Mouse (Mus musculus) heart, embryonic 14.5 days (tissue): ENCODE measurements around the gene Farp2. TPM values are rescaled to one million over a fixed set of nuclear protein-coding genes. Genes with fewer than 3 reads are reported as not detected.
"Not testable (repeated sequence)": the region's sequence is repeated elsewhere in the genome, so short reads cannot be mapped to it uniquely, and the experiment has no call there.

Experiments
- ATAC-seq: fragments of 200-750 bp; cut with Nextera tagmentation; 2 replicates; pipeline ENCODE4 v1.8.0; 2017; ENCODE audit warnings: low read depth, moderate TSS enrichment; ENCODE audit not compliant: insufficient number of reproducible peaks, insufficient read depth, low FRiP score
- H3K27ac ChIP-seq, 2 experiments: fragments of 200-500 bp in 1 of 2; fragments of 300-500 bp in 1 of 2; sonication (generic) in 1 of 2; replicated peaks in 1 of 2; 2 replicates each; pipeline ENCODE4 v1.5.1; 2012 to 2014; ENCODE audit warnings: low read depth in 2 of 2, low read length in 2 of 2, control low read depth in 1 of 2, mild to moderate bottlenecking in 1 of 2, mixed read lengths in 1 of 2; ENCODE audit not compliant: control insufficient read depth in 1 of 2, insufficient read depth in 1 of 2
- H3K27me3 ChIP-seq: fragments of 300-500 bp; sonication (generic); 2 replicates; pipeline ENCODE4 v1.6.1; 2014; ENCODE audit warnings: mild to moderate bottlenecking, low read length, control low read depth; ENCODE audit not compliant: control insufficient read depth, insufficient read depth
- H3K36me3 ChIP-seq: fragments of 300-500 bp; sonication (generic); 2 replicates; pipeline ENCODE4 v1.6.1; 2014; ENCODE audit warnings: mild to moderate bottlenecking, control low read depth, low read length, mixed read lengths; ENCODE audit not compliant: control insufficient read depth, insufficient read depth
- H3K4me1 ChIP-seq, 2 experiments: fragments of 200-500 bp in 1 of 2; fragments of 300-500 bp in 1 of 2; sonication (generic) in 1 of 2; 2 replicates each; pipeline ENCODE4 v1.6.1; 2012 to 2014; ENCODE audit warnings: low read length in 2 of 2, control low read depth in 1 of 2, mixed read lengths in 1 of 2; ENCODE audit not compliant: control insufficient read depth in 2 of 2, insufficient read depth in 2 of 2
- H3K4me2 ChIP-seq: fragments of 300-500 bp; sonication (generic); 2 replicates; pipeline ENCODE4 v1.6.1; 2014; ENCODE audit warnings: mild to moderate bottlenecking, low read length
- H3K4me3 ChIP-seq, 2 experiments: fragments of 200-500 bp in 1 of 2; fragments of 300-500 bp in 1 of 2; sonication (generic) in 1 of 2; 2 replicates each; pipeline ENCODE4 v1.5.1; 2012 to 2014; ENCODE audit warnings: low read length in 2 of 2, mild to moderate bottlenecking in 2 of 2, control low read depth in 1 of 2, low read depth in 1 of 2, moderate library complexity in 1 of 2; ENCODE audit not compliant: control insufficient read depth in 1 of 2, insufficient read depth in 1 of 2
- H3K9ac ChIP-seq: fragments of 300-500 bp; sonication (generic); 2 replicates; pipeline ENCODE4 v1.6.1; 2014; ENCODE audit warnings: mild to moderate bottlenecking, low read length
- H3K9me3 ChIP-seq: fragments of 300-500 bp; sonication (generic); 2 replicates; pipeline ENCODE4 v1.6.1; 2016; ENCODE audit warnings: low read length, control low read depth; ENCODE audit not compliant: control insufficient read depth
- WGBS: fragments of 180-500 bp; shearing (Covaris S2); extraction: QIAGEN DNeasy Blood & Tissue Kit; methylation state at CpG from one replicate; pipeline ENCODE4 v1.1.7; 2014; 5-methylcytosine and 5-hydroxymethylcytosine counted together
- polyA plus RNA-seq: library from polyadenylated mRNA; unstranded; fragments of >200 nt; fragmentation: Nextera tagmentation; extraction: Ambion mirVana; gene quantifications from 2 replicates; pipeline ENCODE4 v1.2.1, GENCODE M21; 2014

Farp2 gene
- polyA plus RNA-seq, 1 experiment from 2014 or later = 4.2 TPM

GRCm38 (mm10) chr1:93479476-93480083 lies 32.3 kb upstream of the Farp2 start:
- ATAC-seq = no peak
- Histone ChIP-seq H3K36me3 (0 out of 2 replicates have a peak, but pooled peaks cover 4% of the 10 kb centered on the region), H3K4me3 (peak overlapping the region; percentile 69 to 82), H3K27ac (peak overlapping the region; percentile 89 to 94), H3K4me2 (peak overlapping the region; percentile 76), H3K27me3 (no peaks in the 10 kb centered on the region), H3K4me1 (peaks cover 0 to 22% of the 10 kb centered on the region in 2 experiments; a peak in 2 of 4 replicates), H3K9me3 (no peaks in the 10 kb centered on the region), H3K9ac (peak overlapping the region; percentile 90)
- 4% methylated on average over 23 of the region's 23 CpGs for WGBS

DNA sequence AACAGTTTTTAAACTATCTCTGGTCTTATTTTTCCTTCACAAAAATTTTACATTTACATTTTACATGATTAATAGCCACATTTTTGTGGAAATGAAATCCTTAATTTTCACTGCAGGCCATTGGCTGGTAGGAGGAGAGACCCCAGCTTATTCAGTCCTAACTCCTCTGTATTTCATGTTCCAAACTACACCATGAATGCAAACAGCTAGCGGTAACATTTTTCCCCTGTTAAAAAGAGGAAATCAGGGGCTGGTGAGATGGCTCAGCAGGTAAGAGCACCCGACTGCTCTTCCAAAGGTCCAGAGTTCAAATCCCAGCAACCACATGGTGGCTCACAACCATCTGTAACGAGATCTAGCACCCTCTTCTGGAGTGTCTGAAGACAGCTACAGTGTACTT lies 25.6 kb upstream of the Farp2 start:
- not testable (repeated sequence) for H3K27ac ChIP-seq, ATAC-seq, H3K27me3 ChIP-seq, H3K9me3 ChIP-seq, H3K4me3 ChIP-seq, H3K9ac ChIP-seq, H3K4me2 ChIP-seq
- WGBS = 96% methylated on average over 2 of the region's 3 CpGs
- H3K4me1 ChIP-seq = peaks cover 0 to 27% of the 10 kb centered on the region in 2 experiments; a peak in 2 of 4 replicates
- 0 out of 2 replicates have a peak, but pooled peaks cover 14% of the 10 kb centered on the region for H3K36me3 ChIP-seq

DNA sequence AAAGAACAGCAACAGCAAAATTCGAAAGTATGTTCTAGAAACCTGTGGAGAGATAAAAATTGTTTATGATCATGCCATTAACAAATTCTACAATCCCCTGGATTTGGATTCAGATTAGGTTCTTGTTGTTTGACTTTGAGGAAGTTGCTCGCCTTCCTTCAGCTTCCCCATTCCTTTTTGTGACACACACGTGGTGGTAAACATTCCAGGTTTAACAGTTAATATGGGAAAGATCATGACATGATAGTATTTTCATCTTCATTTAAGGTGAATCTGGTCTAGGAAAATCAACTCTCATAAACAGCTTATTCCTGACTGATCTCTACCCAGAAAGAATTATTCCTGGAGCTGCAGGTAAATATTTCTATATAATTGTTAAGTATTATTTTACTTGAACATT lies 16.6 kb upstream of the Farp2 start:
- Histone ChIP-seq H3K9me3 (no peaks in the 10 kb centered on the region), H3K36me3 (peaks cover 82% of the 10 kb centered on the region)

DNA sequence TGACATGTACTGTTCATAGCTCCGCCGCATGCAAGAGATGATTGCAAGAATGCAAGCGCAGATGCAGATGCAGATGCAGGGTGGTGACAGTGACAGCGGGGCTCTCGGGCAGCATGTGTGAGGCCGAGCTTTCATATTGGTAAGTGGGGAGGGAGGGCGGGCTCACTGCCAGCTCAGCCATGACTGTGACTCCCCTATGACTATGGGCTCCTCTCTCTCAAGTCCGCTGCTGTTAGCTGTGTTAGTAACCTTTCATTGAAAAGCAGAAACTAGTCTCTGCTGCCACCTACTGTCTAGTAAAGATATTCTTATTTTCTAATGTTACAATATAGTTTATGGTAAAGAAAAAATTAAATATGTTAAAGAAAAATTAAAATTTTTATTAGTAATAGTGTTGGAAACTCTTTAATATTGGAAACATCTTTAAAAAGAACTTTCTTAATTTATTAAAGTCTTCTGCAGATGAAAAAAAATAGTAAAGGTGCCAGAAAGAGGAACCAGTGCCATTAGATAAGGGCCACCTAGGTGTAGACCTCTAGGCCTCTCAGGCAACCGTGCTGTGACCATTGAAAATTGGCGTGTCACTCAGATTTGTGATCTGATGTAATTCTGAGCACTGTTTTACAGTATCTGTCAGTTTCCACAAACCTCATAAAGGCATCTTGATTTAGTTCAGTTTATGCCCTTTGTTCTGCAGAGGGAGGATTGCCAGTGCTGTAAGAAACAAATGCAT lies 4.8 kb upstream of the Farp2 start:
- no peak overlapping the region for H3K27ac ChIP-seq
- no peak overlapping the region for H3K4me2 ChIP-seq
- no peak for ATAC-seq
- WGBS = 48% methylated on average over 10 of the region's 10 CpGs
- H3K36me3 ChIP-seq = peaks cover 72% of the 10 kb centered on the region
- no peaks in the 10 kb centered on the region for H3K27me3 ChIP-seq
- H3K4me1 ChIP-seq = peaks cover 3 to 7% of the 10 kb centered on the region in 2 experiments; a peak in 2 of 4 replicates
- no peak overlapping the region for H3K4me3 ChIP-seq
- H3K9ac ChIP-seq = no peak overlapping the region
- no peaks in the 10 kb centered on the region for H3K9me3 ChIP-seq

More for the DNA sequence above, 16.6 kb upstream of the Farp2 start:
- 84% methylated on average over 3 of the region's 3 CpGs for WGBS
- Histone ChIP-seq H3K27ac (no peak overlapping the region), H3K4me3 (no peak overlapping the region), H3K4me1 (no peaks in the 10 kb centered on the region), H3K27me3 (no peaks in the 10 kb centered on the region), H3K4me2 (no peak overlapping the region), H3K9ac (no peak overlapping the region)
- ATAC-seq = no peak

- H3K9me3 ChIP-seq, H3K4me3 ChIP-seq, H3K27ac ChIP-seq, H3K4me2 ChIP-seq, ATAC-seq, H3K27me3 ChIP-seq, H3K9ac ChIP-seq: not testable (repeated sequence)
- WGBS = 15% methylated on average over 1 of the region's 1 CpGs
- peaks cover 60% of the 10 kb centered on the region for H3K36me3 ChIP-seq
- H3K4me1 ChIP-seq = peaks cover 7 to 13% of the 10 kb centered on the region in 2 experiments; a peak in 3 of 4 replicates
These were observed 3.3 kb upstream of the Farp2 start for GRCm38 (mm10) chr1:93508576-93508975.

GRCm38 (mm10) chr1:93512351-93512690 lies 442 bp downstream of the Farp2 start:
- Histone ChIP-seq H3K4me1 (peaks cover 7 to 13% of the 10 kb centered on the region in 2 experiments; a peak in 3 of 4 replicates), H3K4me2 (peak overlapping the region; percentile 89), H3K9ac (peak overlapping the region; percentile 88), H3K9me3 (no peaks in the 10 kb centered on the region), H3K36me3 (peaks cover 28% of the 10 kb centered on the region), H3K4me3 (peak overlapping the region; percentile 72 to 75), H3K27ac (peak overlapping the region; percentile 28 to 70; a peak in 2 of 4 replicates), H3K27me3 (no peaks in the 10 kb centered on the region)
- ATAC-seq = peak; percentile 46
- 0% methylated on average over 15 of the region's 15 CpGs for WGBS

DNA sequence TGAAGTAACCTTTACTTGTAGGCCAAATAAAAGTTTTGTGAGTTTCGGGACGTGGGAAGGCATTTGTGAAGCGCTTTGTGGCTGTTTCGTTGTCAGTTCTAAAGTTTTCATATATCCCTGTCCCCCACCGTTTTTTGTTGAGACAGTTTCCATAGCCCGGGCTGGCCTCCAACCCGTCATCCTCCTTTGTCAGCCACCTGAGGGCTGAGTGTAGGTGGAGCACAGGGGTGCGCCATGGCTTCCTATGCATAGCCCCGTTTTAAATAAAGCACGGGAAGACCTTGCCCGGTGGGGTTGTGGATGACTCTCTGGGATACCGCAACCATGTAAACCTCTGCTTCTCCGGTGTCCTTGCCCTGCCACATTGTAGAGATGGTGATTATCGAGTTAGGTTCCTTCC lies 1.3 kb downstream of the Farp2 start:
- no peak overlapping the region for H3K27ac ChIP-seq
- H3K36me3 ChIP-seq = peaks cover 19% of the 10 kb centered on the region
- ATAC-seq = no peak
- peaks cover 7 to 13% of the 10 kb centered on the region in 2 experiments; a peak in 3 of 4 replicates for H3K4me1 ChIP-seq
- 77% methylated on average over 14 of the region's 14 CpGs for WGBS
- H3K27me3 ChIP-seq = no peaks in the 10 kb centered on the region
- H3K4me2 ChIP-seq = no peak overlapping the region
- no peak overlapping the region for H3K9ac ChIP-seq
- H3K4me3 ChIP-seq = no peak overlapping the region
- H3K9me3 ChIP-seq = no peaks in the 10 kb centered on the region
